Mouse (Mus musculus): ENCODE results near the gene Exoc3l4. TPM values are rescaled to one million over a fixed set of nuclear protein-coding genes. Genes with fewer than 3 reads are reported as not detected.

Gene Exoc3l4
- polyA plus RNA-seq, 1 experiment from 2014 or later: 5.7 TPM

GRCm38 (mm10) chr12:111419918-111420317 is 3.1 kb downstream of the Exoc3l4 start:
- Histone ChIP-seq H3K36me3 (replicated peaks) (no peaks in the 10 kb centered on the region), H3K4me3 (no peak overlapping the region), H3K9me3 (no peaks in the 10 kb centered on the region), H3K27ac (replicated peaks) (no peak overlapping the region), H3K4me1 (peaks cover 40% of the 10 kb centered on the region), H3K27me3 (replicated peaks; ENCODE audit: low read depth, poor library complexity, severe bottlenecking) (peaks cover 99% of the 10 kb centered on the region)
- no peak for DNase-seq (ENCODE audit: low spot score)
- WGBS: 72% methylated on average over 5 of the region's 5 CpGs

- DNase-seq (ENCODE audit: low spot score): no peak
- H3K27me3 ChIP-seq (replicated peaks; ENCODE audit: low read depth, poor library complexity, severe bottlenecking): peaks cover 99% of the 10 kb centered on the region
- no peak overlapping the region for H3K4me3 ChIP-seq
- no peaks in the 10 kb centered on the region for H3K36me3 ChIP-seq (replicated peaks)
- WGBS: 52% methylated on average over 7 of the region's 7 CpGs
- H3K9me3 ChIP-seq: no peaks in the 10 kb centered on the region
- no peak overlapping the region for H3K27ac ChIP-seq (replicated peaks)
- H3K4me1 ChIP-seq: peaks cover 50% of the 10 kb centered on the region
Measured at GRCm38 (mm10) chr12:111420946-111421709, 4.3 kb downstream of the Exoc3l4 start.

- Histone ChIP-seq H3K4me1 (peaks cover 42% of the 10 kb centered on the region), H3K4me3 (no peak overlapping the region), H3K27me3 (replicated peaks; ENCODE audit: low read depth, poor library complexity, severe bottlenecking) (peaks cover 100% of the 10 kb centered on the region), H3K36me3 (replicated peaks) (no peaks in the 10 kb centered on the region), H3K9me3 (no peaks in the 10 kb centered on the region), H3K27ac (replicated peaks) (no peak overlapping the region)
- 40% methylated on average over 5 of the region's 5 CpGs for WGBS
- no peak for DNase-seq (ENCODE audit: low spot score)
Measured at GRCm38 (mm10) chr12:111422852-111423251, 6.0 kb downstream of the Exoc3l4 start.

- Histone ChIP-seq H3K4me1 (peaks cover 49% of the 10 kb centered on the region), H3K36me3 (replicated peaks) (no peaks in the 10 kb centered on the region), H3K9me3 (no peaks in the 10 kb centered on the region), H3K27me3 (replicated peaks; ENCODE audit: low read depth, poor library complexity, severe bottlenecking) (peaks cover 100% of the 10 kb centered on the region), H3K4me3 (peak overlapping the region; percentile 53), H3K27ac (replicated peaks) (0 out of 2 replicates have a peak overlapping the region, but pooled peaks have one; percentile 10)
- 3% methylated on average over 43 of the region's 43 CpGs for WGBS
- peak; percentile 50 for DNase-seq (ENCODE audit: low spot score)
Measured at GRCm38 (mm10) chr12:111423570-111424129, 6.8 kb downstream of the Exoc3l4 start.

GRCm38 (mm10) chr12:111424547-111424946 is 7.7 kb downstream of the Exoc3l4 start:
- no peak overlapping the region for H3K27ac ChIP-seq (replicated peaks)
- H3K27me3 ChIP-seq (replicated peaks; ENCODE audit: low read depth, poor library complexity, severe bottlenecking): peaks cover 100% of the 10 kb centered on the region
- WGBS: 17% methylated on average over 9 of the region's 9 CpGs
- no peak overlapping the region for H3K4me3 ChIP-seq
- H3K36me3 ChIP-seq (replicated peaks): no peaks in the 10 kb centered on the region
- DNase-seq (ENCODE audit: low spot score): no peak
- peaks cover 58% of the 10 kb centered on the region for H3K4me1 ChIP-seq
- H3K9me3 ChIP-seq: no peaks in the 10 kb centered on the region

GRCm38 (mm10) chr12:111425258-111425657 is 8.4 kb downstream of the Exoc3l4 start:
- Histone ChIP-seq H3K36me3 (replicated peaks) (no peaks in the 10 kb centered on the region), H3K4me1 (peaks cover 65% of the 10 kb centered on the region), H3K4me3 (peak overlapping the region; percentile 1; the same call in 1 of the 2 replicates), H3K27ac (replicated peaks) (no peak overlapping the region), H3K9me3 (no peaks in the 10 kb centered on the region), H3K27me3 (replicated peaks; ENCODE audit: low read depth, poor library complexity, severe bottlenecking) (peaks cover 100% of the 10 kb centered on the region)
- WGBS: 4% methylated on average over 15 of the region's 15 CpGs
- DNase-seq (ENCODE audit: low spot score): peak; percentile 87

- peak; percentile 92 for DNase-seq (ENCODE audit: low spot score)
- Histone ChIP-seq H3K4me3 (no peak overlapping the region), H3K4me1 (peaks cover 69% of the 10 kb centered on the region), H3K27me3 (replicated peaks; ENCODE audit: low read depth, poor library complexity, severe bottlenecking) (peaks cover 100% of the 10 kb centered on the region), H3K36me3 (replicated peaks) (no peaks in the 10 kb centered on the region), H3K27ac (replicated peaks) (no peak overlapping the region), H3K9me3 (no peaks in the 10 kb centered on the region)
- WGBS: 17% methylated on average over 29 of the region's 29 CpGs
Measured at GRCm38 (mm10) chr12:111425789-111426460, 9.1 kb downstream of the Exoc3l4 start.

GRCm38 (mm10) chr12:111427438-111428113 is 10.8 kb downstream of the Exoc3l4 start:
- peaks cover 100% of the 10 kb centered on the region for H3K27me3 ChIP-seq (replicated peaks; ENCODE audit: low read depth, poor library complexity, severe bottlenecking)
- H3K9me3 ChIP-seq: no peaks in the 10 kb centered on the region
- H3K36me3 ChIP-seq (replicated peaks): no peaks in the 10 kb centered on the region
- no peak for DNase-seq (ENCODE audit: low spot score)
- WGBS: 42% methylated on average over 12 of the region's 12 CpGs
- no peak overlapping the region for H3K4me3 ChIP-seq
- H3K27ac ChIP-seq (replicated peaks): no peak overlapping the region
- peaks cover 81% of the 10 kb centered on the region for H3K4me1 ChIP-seq

- peaks cover 86% of the 10 kb centered on the region for H3K4me1 ChIP-seq
- peak overlapping the region; percentile 56 for H3K4me3 ChIP-seq
- no peaks in the 10 kb centered on the region for H3K36me3 ChIP-seq (replicated peaks)
- no peak for DNase-seq (ENCODE audit: low spot score)
- H3K27ac ChIP-seq (replicated peaks): peak overlapping the region; percentile 78
- peaks cover 100% of the 10 kb centered on the region for H3K27me3 ChIP-seq (replicated peaks; ENCODE audit: low read depth, poor library complexity, severe bottlenecking)
- 18% methylated on average over 8 of the region's 8 CpGs for WGBS
- H3K9me3 ChIP-seq: no peaks in the 10 kb centered on the region
Measured at GRCm38 (mm10) chr12:111428364-111428763, 11.5 kb downstream of the Exoc3l4 start.

GRCm38 (mm10) chr12:111428961-111429911 is 12.4 kb downstream of the Exoc3l4 start:
- DNase-seq (ENCODE audit: low spot score): peak; percentile 74
- Histone ChIP-seq H3K27me3 (replicated peaks; ENCODE audit: low read depth, poor library complexity, severe bottlenecking) (peaks cover 100% of the 10 kb centered on the region), H3K36me3 (replicated peaks) (no peaks in the 10 kb centered on the region), H3K27ac (replicated peaks) (peak overlapping the region; percentile 78), H3K4me1 (peaks cover 85% of the 10 kb centered on the region), H3K4me3 (peak overlapping the region; percentile 56), H3K9me3 (no peaks in the 10 kb centered on the region)
- WGBS: under 1% methylated on average over 40 of the region's 40 CpGs

GRCm38 (mm10) chr12:111430049-111430867 is 13.4 kb downstream of the Exoc3l4 start:
- H3K27ac ChIP-seq (replicated peaks): peak overlapping the region; percentile 78
- no peaks in the 10 kb centered on the region for H3K9me3 ChIP-seq
- DNase-seq (ENCODE audit: low spot score): peak; percentile 56
- H3K27me3 ChIP-seq (replicated peaks; ENCODE audit: low read depth, poor library complexity, severe bottlenecking): peaks cover 99% of the 10 kb centered on the region
- WGBS: 7% methylated on average over 27 of the region's 27 CpGs
- H3K4me1 ChIP-seq: peaks cover 88% of the 10 kb centered on the region
- H3K36me3 ChIP-seq (replicated peaks): no peaks in the 10 kb centered on the region
- peak overlapping the region; percentile 56 for H3K4me3 ChIP-seq
